Mouse (Mus musculus) cerebellum, postnatal 14 days (tissue): Measurements from ENCODE around the gene 6430548M08Rik.

Experiments used
- DNase-seq, 2 experiments: peaks; one replicate each; pipeline ENCODE4 v3.0.0; 2021; ENCODE audit warnings: mixed read lengths in 2 of 2

6430548M08Rik gene

GRCm38 (mm10) chr8:120113758-120114255 is at the start of gene 6430548M08Rik:
Gene 6430548M08Rik (plus strand): TSS chr8:120114152.
- peak; percentile 100 for DNase-seq

GRCm38 (mm10) chr8:120065611-120066010 is 48.3 kb upstream of the 6430548M08Rik start:
- DNase-seq: no peak

- no peak for DNase-seq
Measured at GRCm38 (mm10) chr8:120066226-120066625, 47.7 kb upstream of the 6430548M08Rik start.

- DNase-seq: peak; percentile 68 to 70
Measured at GRCm38 (mm10) chr8:120067936-120068668, 45.9 kb upstream of the 6430548M08Rik start.

GRCm38 (mm10) chr8:120071684-120072083 is 42.3 kb upstream of the 6430548M08Rik start:
- peak; percentile 93 to 94 for DNase-seq

GRCm38 (mm10) chr8:120072259-120072658 is 41.7 kb upstream of the 6430548M08Rik start:
- peak; percentile 83 to 84 for DNase-seq

GRCm38 (mm10) chr8:120072827-120073226 is 41.1 kb upstream of the 6430548M08Rik start:
- DNase-seq: peak in 1 of 2 experiments; percentile 38

GRCm38 (mm10) chr8:120074516-120074915 is 39.4 kb upstream of the 6430548M08Rik start:
- no peak for DNase-seq

GRCm38 (mm10) chr8:120075347-120075746 is 38.6 kb upstream of the 6430548M08Rik start:
- no peak for DNase-seq

GRCm38 (mm10) chr8:120078080-120078479 is 35.9 kb upstream of the 6430548M08Rik start:
- DNase-seq: peak; percentile 91 to 93

- DNase-seq: no peak
Measured at GRCm38 (mm10) chr8:120079361-120079760, 34.6 kb upstream of the 6430548M08Rik start.

GRCm38 (mm10) chr8:120083261-120083660 is 30.7 kb upstream of the 6430548M08Rik start:
- DNase-seq: peak; percentile 48 to 60

GRCm38 (mm10) chr8:120084783-120085182 is 29.2 kb upstream of the 6430548M08Rik start:
- DNase-seq: no peak

- no peak for DNase-seq
Measured at GRCm38 (mm10) chr8:120089511-120089910, 24.4 kb upstream of the 6430548M08Rik start.

GRCm38 (mm10) chr8:120091032-120091431 is 22.9 kb upstream of the 6430548M08Rik start:
- DNase-seq: peak; percentile 57 to 75

- no peak for DNase-seq
Measured at GRCm38 (mm10) chr8:120093103-120093502, 20.8 kb upstream of the 6430548M08Rik start.

GRCm38 (mm10) chr8:120094801-120095200 is 19.2 kb upstream of the 6430548M08Rik start:
- DNase-seq: no peak

GRCm38 (mm10) chr8:120096486-120096885 is 17.5 kb upstream of the 6430548M08Rik start:
- DNase-seq: no peak

- DNase-seq: no peak
Measured at GRCm38 (mm10) chr8:120100388-120101067, 13.4 kb upstream of the 6430548M08Rik start.

- peak; percentile 84 to 85 for DNase-seq
Measured at GRCm38 (mm10) chr8:120101068-120101972, 12.6 kb upstream of the 6430548M08Rik start, which contains the start of gene Zdhhc7. Gene Zdhhc7 (minus strand): TSS chr8:120101482.

- DNase-seq: no peak
Measured at GRCm38 (mm10) chr8:120103916-120104315, 10.0 kb upstream of the 6430548M08Rik start.

GRCm38 (mm10) chr8:120104721-120105272 is 9.2 kb upstream of the 6430548M08Rik start:
- DNase-seq: no peak
